Mouse (Mus musculus) heart, adult 18-20 months (tissue): Measurements from ENCODE around the gene Wnt11. TPM values are rescaled to one million over a fixed set of nuclear protein-coding genes. Genes with fewer than 3 reads are reported as not detected.

Source experiments
- DNase-seq, 2 experiments: peaks; one replicate each; pipeline ENCODE4 v3.0.0; 2021 to 2022; ENCODE audit warnings: mixed read lengths in 1 of 2
- total RNA-seq, 2 experiments: library from RNA; stranded (reverse); gene quantifications; 2 replicates each; pipeline ENCODE4 v1.2.3; 2021

The Wnt11 gene
- total RNA-seq, 2 experiments from 2014 or later = 5.2 to 5.8 TPM

DNA sequence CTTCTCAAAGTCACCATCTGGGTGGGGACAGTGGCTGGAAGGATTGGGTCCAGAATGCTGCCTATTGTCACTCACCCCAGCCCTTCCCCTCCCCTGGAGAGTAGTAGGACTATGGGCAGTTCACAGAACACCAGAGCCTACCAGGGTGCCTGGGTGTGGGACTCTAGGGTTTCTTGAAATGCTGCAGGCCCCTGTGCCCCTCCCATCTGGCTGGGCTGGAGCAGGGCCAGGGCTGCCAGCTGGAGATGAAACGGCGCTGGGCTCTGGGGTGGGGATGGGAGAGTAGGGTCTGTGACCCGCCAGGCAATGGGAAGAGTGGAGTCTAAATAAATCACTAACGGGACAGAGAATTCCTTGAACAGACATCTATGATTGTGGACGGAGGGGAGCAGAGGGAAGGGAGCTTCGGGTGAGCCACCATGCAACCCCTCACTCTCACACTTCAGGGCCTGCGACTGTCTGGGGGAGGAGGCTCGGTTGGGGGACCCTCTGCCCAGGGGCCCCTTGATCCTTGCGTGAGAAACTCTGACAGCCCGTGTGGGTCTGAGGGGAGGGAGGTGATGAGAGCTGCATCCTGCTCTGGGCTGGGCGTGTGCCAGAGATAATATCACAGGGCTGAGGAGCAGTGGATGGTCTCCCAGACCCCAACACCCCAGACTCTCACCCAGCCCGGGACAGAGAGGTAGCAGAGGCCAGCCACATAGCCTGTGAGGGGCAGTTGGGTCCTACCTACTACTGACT, 32.3 kb downstream of the Wnt11 start:
- DNase-seq = no peak

DNA sequence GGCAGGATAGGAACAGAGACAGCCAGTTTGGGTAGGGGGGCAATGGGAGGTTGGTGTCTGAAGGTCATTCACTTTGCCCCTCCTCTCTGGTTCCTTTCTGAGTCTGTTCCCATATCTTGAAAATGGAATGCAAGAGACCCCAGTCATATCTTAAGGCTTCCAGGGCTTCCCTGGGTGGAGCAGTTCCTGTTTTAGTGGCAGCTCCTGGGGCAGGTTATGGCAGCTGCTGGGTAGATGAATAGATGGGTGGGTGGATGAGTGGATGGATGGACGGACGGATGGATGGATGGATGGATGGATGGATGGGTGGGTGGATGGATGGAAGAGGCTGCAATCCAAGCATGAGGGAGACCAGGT, 32.9 kb downstream of the Wnt11 start:
- no peak for DNase-seq

DNA sequence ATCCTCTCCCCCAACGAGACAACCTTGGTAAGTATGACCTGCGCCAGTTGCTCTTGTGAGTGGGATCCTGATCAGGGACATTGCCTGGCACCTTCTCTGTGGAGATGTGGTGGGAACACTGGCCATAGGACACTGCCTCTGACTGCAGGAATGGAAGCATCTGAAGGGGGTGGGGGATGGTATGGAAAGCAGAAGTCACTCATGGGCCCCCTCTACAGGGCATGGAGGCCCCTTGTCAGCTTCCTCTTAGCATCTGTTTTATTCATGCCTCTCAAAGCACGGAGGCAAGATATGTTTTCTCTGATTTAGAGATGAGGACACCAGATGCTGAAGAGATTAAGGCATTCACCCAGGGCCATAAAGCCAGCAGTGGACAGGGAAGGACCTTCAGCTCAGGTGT, 34.2 kb downstream of the Wnt11 start:
- no peak for DNase-seq

DNA sequence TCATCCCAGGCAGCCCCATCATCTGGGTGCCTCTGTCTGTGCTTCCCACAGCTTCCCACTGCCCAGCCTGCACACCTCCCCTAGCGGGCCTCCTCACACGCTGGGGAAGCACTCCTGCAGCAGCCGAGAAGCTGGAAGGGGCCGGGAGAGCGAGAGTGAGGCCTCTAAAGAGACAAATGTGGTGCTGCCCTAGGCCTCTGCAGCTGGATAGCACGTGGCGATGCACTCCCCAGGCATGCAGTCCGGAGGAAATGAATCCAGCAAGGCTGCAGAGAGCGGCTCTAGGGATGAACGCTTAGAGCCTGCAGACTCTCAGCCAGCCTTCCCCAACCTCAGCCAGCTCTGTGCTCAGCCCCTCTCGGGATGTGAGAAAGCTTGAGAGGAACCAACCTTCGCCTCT, 35.9 kb downstream of the Wnt11 start:
- peak in 1 of 2 experiments; percentile 19 for DNase-seq

DNA sequence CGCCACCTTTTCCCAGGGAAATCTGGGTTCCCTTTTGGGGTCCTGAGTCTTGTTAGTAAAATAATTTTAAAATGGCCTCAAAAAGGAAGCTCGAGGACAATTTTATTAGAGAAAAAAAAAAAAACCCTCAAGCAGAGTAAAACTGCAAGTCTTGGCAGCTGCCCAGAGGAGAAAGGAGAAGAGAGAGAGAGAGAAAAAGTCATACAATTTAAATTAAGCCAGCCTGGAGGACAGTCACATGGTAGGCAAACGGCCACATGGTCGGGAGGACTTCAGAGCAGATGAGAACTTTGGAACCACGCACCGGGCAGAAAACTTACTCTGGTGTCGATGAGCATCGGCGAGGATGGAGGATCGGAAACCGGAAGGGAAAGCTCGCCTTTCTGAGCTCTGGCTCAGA, 37.0 kb downstream of the Wnt11 start:
- DNase-seq = no peak

DNA sequence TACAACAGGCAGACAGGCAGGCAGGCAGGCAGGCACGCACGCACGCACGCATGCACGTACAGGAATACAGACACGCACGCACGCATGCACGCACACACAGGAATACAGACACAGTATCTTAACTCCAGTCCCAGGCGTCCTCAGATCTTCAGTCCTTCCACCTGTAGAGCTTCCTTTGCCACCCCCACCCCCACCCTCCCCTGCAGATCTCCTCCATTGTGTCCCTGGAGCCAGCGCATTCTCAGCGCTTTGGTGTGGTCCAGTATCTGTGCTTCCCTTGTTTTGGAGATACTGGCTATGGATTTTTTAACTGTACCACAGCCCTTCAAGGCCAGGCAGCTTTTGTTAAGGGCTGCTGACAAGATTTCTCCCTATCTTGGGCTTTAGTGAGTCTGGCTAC, 38.4 kb downstream of the Wnt11 start:
- DNase-seq = no peak

DNA sequence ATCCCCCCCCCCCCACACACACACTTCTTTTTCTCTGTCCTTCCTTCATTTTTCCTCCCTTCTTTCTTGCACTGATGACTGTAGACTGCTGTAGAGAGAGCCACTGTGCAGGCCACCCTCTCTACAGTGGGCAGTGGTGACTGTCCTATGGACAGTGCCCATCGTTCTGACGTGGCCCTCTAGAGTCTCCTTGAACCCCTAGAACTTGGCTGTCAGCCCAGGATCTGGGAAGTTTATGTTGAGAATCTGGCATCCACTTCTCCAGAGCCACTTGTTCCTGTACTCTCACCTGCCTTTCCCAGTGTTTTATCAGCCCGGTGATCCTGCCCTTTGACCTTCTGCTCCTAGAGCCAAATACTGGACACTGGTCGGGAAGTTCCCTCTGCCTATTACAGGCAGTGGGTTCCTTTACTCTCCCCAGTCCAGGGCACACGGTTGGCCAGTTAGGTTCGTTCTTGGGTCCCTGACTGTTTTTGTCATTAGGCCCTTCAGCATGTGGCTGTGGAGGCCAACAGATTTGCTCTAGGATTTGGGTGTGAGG, 39.6 kb downstream of the Wnt11 start:
- no peak for DNase-seq

DNA sequence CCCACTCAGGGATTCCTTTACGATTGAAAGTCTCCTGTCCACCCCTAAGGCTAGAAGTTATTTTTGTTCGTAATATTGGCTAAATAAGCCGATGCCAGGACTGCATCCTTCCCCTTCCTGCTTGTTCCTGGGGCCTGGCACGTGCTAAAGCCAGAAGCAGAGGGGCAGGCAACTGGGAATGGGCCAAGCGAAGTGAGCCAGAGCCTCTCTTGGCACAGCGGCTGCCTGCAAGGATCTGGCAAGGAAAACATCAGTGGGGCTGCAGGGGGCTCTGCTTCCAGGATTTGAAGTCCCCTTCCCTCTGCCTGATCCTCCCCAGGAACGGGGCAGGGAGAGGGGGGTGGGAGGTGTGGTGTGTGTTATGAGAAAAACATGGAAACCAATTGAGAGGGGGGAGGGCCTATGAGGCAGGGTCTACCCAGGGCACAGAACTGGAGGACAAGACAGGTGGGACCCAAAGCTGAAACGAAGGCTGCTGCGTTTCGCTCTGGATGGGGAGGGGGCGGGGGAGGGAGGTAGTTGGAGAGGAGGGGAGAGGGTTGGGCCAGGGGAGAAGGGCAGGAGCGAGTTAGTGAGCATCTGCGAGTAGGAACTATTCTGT, 40.6 kb downstream of the Wnt11 start:
- DNase-seq = no peak

DNA sequence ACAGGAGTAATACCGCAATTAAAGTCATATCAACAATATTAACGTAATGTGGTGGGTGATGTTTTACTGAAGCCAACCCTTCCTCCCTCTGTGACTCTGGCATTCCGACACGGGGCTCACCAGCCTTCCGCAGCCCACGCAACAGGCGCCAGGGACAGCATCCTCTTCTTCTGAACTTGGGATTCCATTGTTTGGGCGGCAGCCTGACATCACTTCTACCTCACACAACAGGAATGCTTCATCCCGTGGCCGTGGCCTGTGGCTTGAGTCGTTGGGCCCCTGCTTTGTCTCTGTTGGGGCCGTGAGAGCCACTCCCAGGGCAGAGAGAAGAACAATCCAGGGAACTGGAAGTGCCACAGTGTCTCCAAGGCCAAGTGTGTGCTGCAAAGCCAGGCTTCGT, 41.2 kb downstream of the Wnt11 start:
- DNase-seq = no peak

DNA sequence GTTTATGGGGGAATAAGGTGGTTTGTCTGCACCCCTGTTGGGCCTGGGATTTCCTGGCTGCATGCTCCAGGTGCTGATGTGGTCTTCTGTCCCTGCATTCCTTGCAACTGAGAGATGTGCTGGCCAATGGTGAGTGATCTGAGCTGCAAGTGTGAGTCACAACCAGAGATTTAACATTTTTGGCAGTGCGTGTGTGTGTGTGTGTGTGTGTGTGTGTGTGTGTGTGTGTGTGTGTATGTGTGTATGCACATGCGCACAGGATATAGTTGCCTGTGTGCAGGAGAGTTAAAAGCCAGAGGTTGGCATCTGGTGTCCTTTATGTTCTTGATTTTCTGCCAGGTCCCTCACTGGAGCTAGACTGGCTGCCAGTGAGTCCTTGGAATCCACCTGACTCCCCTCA, 44.3 kb downstream of the Wnt11 start:
- DNase-seq = no peak

DNA sequence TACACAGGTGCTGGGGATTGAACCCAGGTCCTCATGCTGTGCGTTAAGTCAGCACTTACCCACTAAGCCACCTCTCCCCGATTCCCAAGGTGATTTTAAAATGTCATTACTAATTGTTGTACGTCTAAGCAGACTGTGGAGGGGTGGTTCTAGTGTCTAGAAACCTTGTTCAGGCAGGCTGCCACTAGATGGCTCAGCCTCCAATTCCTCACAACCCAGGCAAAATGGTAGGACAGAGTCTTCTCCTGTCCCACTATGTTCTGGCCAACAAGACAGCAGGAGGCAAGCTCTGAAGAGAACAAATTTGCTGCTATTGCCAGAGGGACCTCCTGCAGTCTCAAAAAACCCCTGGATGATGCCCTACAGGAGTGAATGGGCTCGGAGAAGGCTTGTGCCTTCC, 47.0 kb downstream of the Wnt11 start:
- DNase-seq = no peak

DNA sequence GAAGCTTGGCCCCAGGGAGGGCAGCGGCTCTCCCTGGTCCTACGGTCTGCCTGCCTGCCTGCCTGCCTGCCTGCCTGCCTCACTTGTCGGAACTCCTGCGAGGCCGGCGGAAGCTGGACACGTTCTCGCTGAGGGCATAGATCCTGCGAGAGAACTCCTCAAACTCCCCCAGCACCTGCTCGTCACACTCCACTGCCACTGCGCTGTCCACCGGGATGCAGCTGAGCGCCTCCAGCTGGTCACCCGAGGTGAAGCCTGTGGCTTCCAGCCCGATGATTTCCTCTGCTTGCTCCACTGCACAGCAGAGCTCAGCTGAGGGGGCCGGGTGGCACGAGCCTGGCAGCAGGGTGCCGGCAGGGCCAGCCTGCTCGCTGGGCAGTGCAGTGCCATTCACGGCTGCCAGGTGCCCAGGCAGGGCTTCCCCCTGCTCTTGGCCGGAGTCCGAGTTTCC, 52.9 kb downstream of the Wnt11 start:
- DNase-seq = no peak

DNA sequence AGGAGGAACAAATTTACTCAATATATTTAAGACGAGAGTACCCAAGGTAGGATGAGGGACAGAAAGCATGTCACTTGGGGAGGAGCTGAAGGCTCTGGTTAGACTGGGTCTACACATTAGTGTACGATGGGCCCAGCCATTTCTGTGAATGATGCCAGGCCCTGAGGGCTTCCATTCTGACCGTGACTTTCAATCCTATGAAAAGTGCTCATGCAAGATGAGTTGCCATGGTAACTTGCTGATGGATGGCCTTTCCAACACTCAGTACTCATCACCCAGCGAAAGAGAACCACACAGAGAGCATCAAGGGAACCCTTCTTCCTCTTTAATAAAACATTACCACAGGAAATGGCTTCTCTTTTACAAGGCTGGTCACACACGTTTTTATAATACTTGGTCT, 53.9 kb downstream of the Wnt11 start:
- no peak for DNase-seq

DNA sequence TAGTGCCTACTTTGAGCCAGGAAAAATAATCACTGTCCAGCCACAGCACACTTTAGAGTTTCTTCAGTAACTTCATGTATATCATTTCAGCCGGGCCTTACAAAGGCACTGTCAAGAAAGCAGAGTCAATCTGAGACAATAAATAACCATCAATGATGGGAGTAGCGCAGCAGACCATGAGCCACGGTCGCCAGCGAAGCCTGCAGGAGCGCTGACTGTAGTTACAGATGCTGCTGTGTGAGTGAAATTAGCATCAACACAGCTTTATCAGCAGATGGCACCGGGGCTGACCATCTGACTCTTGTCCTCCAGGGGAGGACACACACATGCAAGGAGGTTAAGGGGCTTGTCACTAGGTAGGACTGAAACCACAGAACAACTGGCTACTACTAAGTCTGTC, 54.3 kb downstream of the Wnt11 start:
- DNase-seq = no peak

DNA sequence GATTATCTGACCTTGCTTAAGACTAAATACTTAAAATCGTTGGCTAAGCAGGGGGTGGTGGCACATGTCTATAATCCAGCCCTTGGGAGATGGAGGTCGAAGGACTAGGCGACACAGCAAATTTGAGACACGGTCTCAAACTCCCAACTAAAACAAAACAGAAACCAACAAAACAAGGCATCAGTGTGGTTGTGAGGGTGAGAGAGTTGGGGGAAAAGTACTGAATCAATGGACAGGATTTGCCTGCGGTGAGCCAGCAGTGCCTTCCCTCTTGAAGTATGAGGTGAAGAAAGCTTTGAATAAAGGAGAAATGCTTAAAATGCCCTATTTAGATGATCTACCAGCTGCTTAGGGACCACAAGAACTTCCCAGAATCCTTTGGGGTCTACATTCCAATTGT, 58.2 kb downstream of the Wnt11 start:
- no peak for DNase-seq

DNA sequence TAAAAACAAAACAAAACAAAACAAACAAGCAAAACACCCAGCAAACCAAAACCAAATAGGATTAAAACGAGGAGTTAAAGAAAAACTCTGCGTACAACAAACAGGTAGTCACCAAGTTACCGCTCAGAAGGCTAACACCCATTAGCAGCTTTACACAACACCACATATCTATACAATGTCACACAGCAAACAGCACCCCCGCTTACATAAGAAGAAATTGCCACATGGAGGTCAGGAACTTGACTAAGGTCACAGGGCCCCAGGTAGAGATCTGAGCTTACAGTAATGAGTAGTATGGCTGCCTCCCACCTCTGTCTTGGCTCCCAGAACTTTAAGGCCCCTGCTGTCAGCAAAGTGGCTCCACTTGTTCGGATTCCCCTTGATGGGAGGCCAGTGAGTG, 59.4 kb downstream of the Wnt11 start:
- no peak for DNase-seq

DNA sequence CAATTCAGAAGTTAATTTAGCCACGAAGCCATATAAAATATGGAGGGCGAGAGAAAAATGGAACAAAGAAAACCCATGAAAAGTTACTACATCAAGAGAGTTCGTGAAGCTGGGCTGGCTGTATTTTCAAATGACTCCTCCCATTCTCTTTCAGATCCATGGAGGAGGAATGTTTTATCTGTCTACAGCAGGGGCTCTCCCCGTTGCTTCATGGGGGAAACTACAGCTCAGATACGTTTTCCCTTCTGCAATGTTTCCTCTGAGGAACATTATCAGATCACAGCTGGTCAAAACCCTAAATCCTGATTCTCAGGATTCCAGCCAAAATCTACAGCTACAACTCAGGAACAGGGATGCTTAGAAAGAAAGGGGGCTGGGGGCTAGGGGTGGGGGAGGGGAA, 59.9 kb downstream of the Wnt11 start:
- no peak for DNase-seq

DNA sequence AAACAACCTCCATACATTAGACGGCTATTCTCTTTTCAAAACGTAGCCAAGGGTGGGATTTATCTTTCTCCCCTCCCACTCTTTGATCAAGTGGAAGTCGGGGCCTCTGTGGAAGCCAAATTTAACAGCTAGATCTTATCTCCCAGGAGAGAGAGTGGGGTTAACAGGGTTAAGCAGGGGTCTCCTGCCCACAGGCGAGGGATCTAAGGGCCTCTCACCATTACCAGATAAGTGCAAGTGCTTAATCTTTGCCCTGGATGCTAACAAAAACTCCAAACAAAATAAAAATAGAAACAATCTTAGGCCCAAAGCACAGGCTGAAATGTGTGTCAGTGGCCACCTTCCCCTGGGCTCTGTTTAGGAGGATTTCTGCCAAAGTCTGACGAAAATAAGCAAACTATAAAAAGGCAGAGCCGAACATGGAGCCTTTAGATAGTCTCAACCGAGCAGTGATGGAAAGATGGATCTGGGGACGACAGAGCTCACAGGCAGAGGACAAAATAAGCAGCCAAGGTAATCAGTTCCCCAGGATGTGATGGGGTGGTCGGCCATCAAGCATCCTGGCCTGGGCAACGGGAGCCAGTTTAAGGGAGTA, 60.7 kb downstream of the Wnt11 start:
- DNase-seq = peak; percentile 48 to 50

DNA sequence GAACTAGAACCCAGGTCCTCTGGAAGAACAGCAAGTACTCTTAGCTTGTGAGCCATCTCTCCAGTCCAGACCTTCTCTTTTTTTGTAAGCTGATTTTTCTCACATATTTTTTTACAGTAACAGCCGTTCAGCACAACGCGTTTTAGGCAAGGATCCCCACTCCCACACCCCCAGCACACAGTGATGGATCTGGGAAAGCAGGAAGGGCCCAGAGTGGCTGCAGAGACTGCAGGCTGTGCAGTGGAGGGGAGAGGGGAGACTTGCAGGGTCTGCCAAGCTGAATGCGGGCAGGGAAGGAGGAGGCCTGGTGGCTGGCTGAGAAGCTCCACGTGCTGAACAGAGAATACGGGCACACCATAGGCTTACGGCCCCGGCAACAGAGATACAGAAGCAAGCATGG, 62.4 kb downstream of the Wnt11 start:
- no peak for DNase-seq

DNA sequence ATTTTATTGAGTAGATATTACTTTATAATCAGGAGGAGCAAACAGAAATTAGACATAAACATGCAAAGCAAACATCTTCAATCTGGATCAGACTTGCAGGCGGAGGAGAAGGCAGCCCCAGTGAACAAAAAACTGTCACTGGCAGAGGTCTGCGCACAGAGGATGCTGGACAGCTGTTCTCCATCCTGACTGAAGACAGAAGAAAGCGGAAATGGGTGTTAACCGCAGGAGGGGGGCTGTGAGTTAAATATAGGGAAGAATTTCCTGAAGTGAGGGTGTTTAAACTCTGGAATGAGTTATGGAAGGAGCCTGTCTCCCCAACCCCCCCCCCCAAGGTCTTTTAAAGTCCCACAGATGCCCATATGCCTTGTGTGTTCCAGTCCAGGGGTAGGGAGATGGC, 64.9 kb downstream of the Wnt11 start:
- peak; percentile 57 to 69 for DNase-seq

DNA sequence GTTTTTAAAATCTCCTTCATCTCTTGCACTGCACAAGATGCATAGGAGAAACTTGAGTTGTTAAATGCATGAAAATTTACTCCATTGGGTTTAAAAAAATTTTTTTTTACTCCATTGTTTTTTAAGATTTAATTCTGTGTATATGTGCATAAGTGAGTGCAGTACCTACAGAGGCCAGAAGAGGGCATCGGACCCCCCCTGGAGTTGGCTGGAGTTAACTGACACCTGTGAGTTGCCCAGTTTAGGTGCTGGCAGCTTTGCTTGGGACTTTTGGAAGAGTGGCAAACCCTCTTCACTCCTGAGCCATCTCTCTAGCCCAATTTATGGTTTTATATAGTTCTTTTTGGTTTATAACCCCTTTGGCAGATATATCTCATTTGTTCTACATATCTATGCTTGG, 66.2 kb downstream of the Wnt11 start:
- no peak for DNase-seq

DNA sequence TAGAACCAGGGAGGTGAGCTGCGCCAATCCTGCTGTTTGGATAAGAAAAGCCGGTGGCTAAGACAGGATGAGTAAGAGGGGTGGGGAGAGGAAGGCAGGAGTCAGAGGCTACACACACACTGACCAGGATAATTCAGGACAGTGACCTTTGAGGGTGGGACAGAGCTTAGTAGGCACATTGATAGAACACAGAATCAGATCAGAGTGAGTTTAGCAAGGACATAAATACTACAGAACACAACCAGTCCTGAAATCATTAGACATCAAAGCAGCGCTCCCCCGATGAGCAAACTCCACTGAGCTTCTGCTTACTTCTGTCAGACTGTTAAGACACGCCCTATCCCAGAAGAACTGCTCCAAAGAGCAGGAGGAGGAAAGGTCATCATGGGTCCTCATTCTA, 69.0 kb downstream of the Wnt11 start:
- DNase-seq = no peak
